Mouse (Mus musculus): ENCODE measurements around the gene Khdc1a.

- no peak for TF ChIP-seq CEBPB (IDR thresholded peaks at IDR 0.05; ENCODE audit: low read depth)
- no peak for TF ChIP-seq CTCF (IDR thresholded peaks at IDR 0.05; ENCODE audit: control insufficient read depth, insufficient read depth, insufficient read length)
- TF ChIP-seq MAX (IDR thresholded peaks at IDR 0.05), result no peak
Observed at GRCm38 (mm10) chr1:21318202-21318601, 31.2 kb upstream of the Khdc1a start.

Measured in C2C12 (cell line).